Mouse (Mus musculus) ES-Bruce4 (cell line): ENCODE measurements around the gene Helz2. TPM values are rescaled to one million over a fixed set of nuclear protein-coding genes. Genes with fewer than 3 reads are reported as not detected.
A peak's percentile ranks its signal among the peaks of the same experiment; 100 is the strongest.

Source experiments
- H3K27ac ChIP-seq: 2 replicates; pipeline ENCODE4 v1.5.1; 2012; ENCODE audit warnings: low read length, inconsistent platforms; ENCODE audit not compliant: insufficient read depth
- H3K27me3 ChIP-seq: 2 replicates; pipeline ENCODE4 v1.6.1; 2012; ENCODE audit warnings: mild to moderate bottlenecking, low read length, inconsistent platforms; ENCODE audit not compliant: control insufficient read depth, poor library complexity, insufficient read depth, severe bottlenecking
- H3K36me3 ChIP-seq: 2 replicates; pipeline ENCODE4 v1.6.1; 2012; ENCODE audit warnings: inconsistent platforms, mild to moderate bottlenecking, low read length, moderate library complexity; ENCODE audit not compliant: control insufficient read depth, poor library complexity, insufficient read depth, severe bottlenecking
- H3K4me1 ChIP-seq: one replicate; pipeline ENCODE4 v1.8.1; 2011; ENCODE audit warnings: low read length; ENCODE audit not compliant: control insufficient read depth, insufficient read depth
- H3K4me3 ChIP-seq: 2 replicates; pipeline ENCODE4 v1.5.1; 2011; ENCODE audit warnings: low read depth, mild to moderate bottlenecking, low read length
- H3K9ac ChIP-seq: 2 replicates; pipeline ENCODE4 v1.6.1; 2012; ENCODE audit warnings: low read depth, mild to moderate bottlenecking, inconsistent platforms; ENCODE audit not compliant: poor library complexity, severe bottlenecking
- H3K9me3 ChIP-seq: replicated peaks from 2 replicates; pipeline ENCODE4 v1.6.1; 2012; ENCODE audit warnings: mild to moderate bottlenecking, low read length, inconsistent platforms; ENCODE audit not compliant: control insufficient read depth, poor library complexity, insufficient read depth, severe bottlenecking
- CTCF ChIP-seq: IDR thresholded peaks from one replicate; pipeline ENCODE4 v1.8.1; 2011; ENCODE audit warnings: low read depth, low read length
- EP300 ChIP-seq: IDR thresholded peaks from 2 replicates; pipeline ENCODE4 v1.6.1; 2011; ENCODE audit warnings: low read depth, low read length; ENCODE audit not compliant: insufficient read depth
- POLR2A ChIP-seq: IDR thresholded peaks from one replicate; pipeline ENCODE4 v1.8.1; 2011; ENCODE audit warnings: low read length; ENCODE audit not compliant: insufficient read depth
- polyA plus RNA-seq: library from polyadenylated mRNA; stranded (reverse); fragments of >200 nt; gene quantifications from 2 replicates; pipeline ENCODE4 v1.2.4, GENCODE M21; 2011; ENCODE audit warnings: low read depth; ENCODE audit not compliant: missing spikeins, insufficient read depth, insufficient read length

The Helz2 gene
- polyA plus RNA-seq, 1 experiment: 1.4 TPM

DNA sequence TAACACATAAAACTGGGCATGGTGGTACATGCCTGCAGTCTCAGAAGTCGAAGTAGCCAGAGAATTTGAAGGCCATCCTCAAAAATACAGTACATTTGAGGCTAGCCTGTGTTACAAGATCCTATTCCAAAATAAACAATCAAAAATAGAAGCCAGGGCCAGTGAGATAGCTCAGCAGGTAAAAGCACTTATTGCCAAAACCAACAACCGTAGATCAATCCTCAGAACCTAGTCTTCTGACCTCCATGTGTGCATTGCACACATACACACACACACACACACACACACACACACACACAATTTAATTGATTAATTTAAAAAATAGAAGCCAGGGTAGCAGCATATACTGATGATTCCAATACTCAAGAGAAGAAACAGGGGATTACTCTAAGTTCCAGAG lies 25.0 kb upstream of the Helz2 start:
- peaks cover 13% of the 10 kb centered on the region for H3K36me3 ChIP-seq
- no peak overlapping the region for H3K27ac ChIP-seq
- H3K9ac ChIP-seq: no peak overlapping the region
- no peaks in the 10 kb centered on the region for H3K9me3 ChIP-seq
- TF ChIP-seq POLR2A (no peak), EP300 (no peak), CTCF (no peak)
- H3K4me3 ChIP-seq: no peak overlapping the region
- H3K4me1 ChIP-seq: no peaks in the 10 kb centered on the region
- H3K27me3 ChIP-seq: no peaks in the 10 kb centered on the region

GRCm38 (mm10) chr2:181253248-181253647 lies 11.4 kb upstream of the Helz2 start:
- Histone ChIP-seq H3K9me3 (no peaks in the 10 kb centered on the region), H3K27ac (no peak overlapping the region), H3K4me1 (no peaks in the 10 kb centered on the region), H3K4me3 (no peak overlapping the region), H3K27me3 (no peaks in the 10 kb centered on the region), H3K9ac (no peak overlapping the region), H3K36me3 (peaks cover 24% of the 10 kb centered on the region)
- TF ChIP-seq CTCF (no peak), EP300 (no peak), POLR2A (no peak)

- Histone ChIP-seq H3K4me3 (no peak overlapping the region), H3K27me3 (no peaks in the 10 kb centered on the region), H3K9me3 (no peaks in the 10 kb centered on the region), H3K27ac (no peak overlapping the region), H3K9ac (no peak overlapping the region), H3K4me1 (no peaks in the 10 kb centered on the region), H3K36me3 (peaks cover 18% of the 10 kb centered on the region)
- no peak for TF ChIP-seq EP300
- no peak for TF ChIP-seq POLR2A
- TF ChIP-seq CTCF: no peak
Observed at GRCm38 (mm10) chr2:181251841-181252240, 10.0 kb upstream of the Helz2 start.

GRCm38 (mm10) chr2:181249217-181249616 lies 7.4 kb upstream of the Helz2 start:
- no peak overlapping the region for H3K27ac ChIP-seq
- H3K9me3 ChIP-seq: no peaks in the 10 kb centered on the region
- H3K27me3 ChIP-seq: no peaks in the 10 kb centered on the region
- no peak overlapping the region for H3K9ac ChIP-seq
- peaks cover 11% of the 10 kb centered on the region; the same call in 1 of the 2 replicates for H3K36me3 ChIP-seq
- TF ChIP-seq EP300: no peak
- TF ChIP-seq POLR2A: no peak
- no peak for TF ChIP-seq CTCF
- H3K4me3 ChIP-seq: no peak overlapping the region
- H3K4me1 ChIP-seq: no peaks in the 10 kb centered on the region

- no peak overlapping the region for H3K4me3 ChIP-seq
- H3K4me1 ChIP-seq: no peaks in the 10 kb centered on the region
- no peak overlapping the region for H3K9ac ChIP-seq
- H3K9me3 ChIP-seq: no peaks in the 10 kb centered on the region
- TF ChIP-seq CTCF: no peak
- no peak for TF ChIP-seq POLR2A
- no peak for TF ChIP-seq EP300
- H3K27me3 ChIP-seq: no peaks in the 10 kb centered on the region
- no peaks in the 10 kb centered on the region for H3K36me3 ChIP-seq
- H3K27ac ChIP-seq: no peak overlapping the region
Observed at GRCm38 (mm10) chr2:181245031-181245430, 3.2 kb upstream of the Helz2 start.

DNA sequence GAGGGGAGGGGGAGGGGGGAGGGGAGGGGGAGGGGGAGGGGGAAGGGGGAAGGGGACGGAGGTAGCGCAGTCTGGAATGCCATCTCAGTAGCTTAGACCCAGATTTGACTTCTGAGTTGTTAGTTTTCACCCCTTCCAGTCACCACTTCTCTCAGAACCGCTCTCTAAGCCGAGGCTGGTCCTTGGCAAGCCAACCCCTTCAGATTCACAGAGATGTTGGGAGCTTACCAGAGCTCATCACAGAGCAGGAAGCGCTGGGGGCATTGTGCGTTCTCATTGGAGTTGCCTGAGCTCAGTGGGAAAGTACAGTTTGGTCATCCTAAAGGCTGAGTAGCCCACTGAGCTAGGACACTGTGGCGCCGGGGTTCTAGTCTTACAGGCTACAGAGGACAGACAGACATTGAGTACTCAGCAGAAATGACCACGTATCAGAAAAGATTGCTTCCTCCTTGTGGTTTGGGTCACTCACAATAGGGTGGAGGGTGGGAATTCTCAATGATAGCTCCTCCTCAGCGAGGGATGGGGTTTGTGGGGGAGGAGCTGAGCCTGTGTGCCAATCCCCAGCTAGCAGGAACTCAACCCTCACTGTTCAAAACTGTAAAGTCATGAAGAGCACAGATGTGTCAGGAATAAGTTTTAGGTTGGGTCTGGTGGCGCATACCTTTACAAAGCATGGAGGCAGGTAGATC lies 2.0 kb upstream of the Helz2 start:
- Histone ChIP-seq H3K36me3 (no peaks in the 10 kb centered on the region), H3K4me3 (peak overlapping the region; percentile 48), H3K9ac (no peak overlapping the region), H3K4me1 (no peaks in the 10 kb centered on the region), H3K27ac (peak overlapping the region; percentile 55), H3K27me3 (no peaks in the 10 kb centered on the region), H3K9me3 (no peaks in the 10 kb centered on the region)
- TF ChIP-seq POLR2A (no peak), CTCF (no peak), EP300 (no peak)
